ENCODE assay signal across 12 mouse cellular contexts in genomic region chr5:118057508-118058111, GRCm38 (mm10). TPM values are rescaled to one million over a fixed set of nuclear protein-coding genes. Genes with fewer than 3 reads are reported as not detected.
DNase-seq lines count a peak whose midpoint lies in the region; ATAC-seq and TF ChIP-seq lines count a peak whose summit lies in the region.
"Had no signal": no experiment of that assay in that cellular context is flagged by ENCODE, and none has a peak within 500 bp of the region (broad histone marks: within the 10 kb centered on the region; RNA-seq: fewer than 3 reads in every experiment).

No protein-coding gene starts in this region.

- H3K27ac ChIP-seq in layer of hippocampus, adult 2 months: peak overlapping the region; percentile 58
- peak overlapping the region; percentile 70 for H3K27ac ChIP-seq in heart, postnatal 0 days (ENCODE audit: low read depth)
- H3K27ac ChIP-seq: kidney, postnatal 0 days; liver, embryonic 13.5 days; neural tube, embryonic 13.5 days had no signal

- peak; percentile 39 to 47 for DNase-seq in cerebellum, adult 18-20 months
- DNase-seq in cerebellum, adult 11 months: no peak
- peak in 1 of 2 experiments; percentile 67 for DNase-seq in layer of hippocampus, adult 2 months (ENCODE audit: low spot score in 2 of 2)
- DNase-seq in layer of hippocampus, adult 8-10 months (ENCODE audit: low spot score in 2 of 2): no peak
- peak; percentile 73 for DNase-seq in heart, postnatal 0 days (ENCODE audit: low spot score)
- DNase-seq in lung, postnatal 4 days: peak; percentile 26 to 72
- no peak for DNase-seq in left cerebral cortex, postnatal 4 days
- no peak for DNase-seq in gastrocnemius, postnatal 36 days
- DNase-seq: liver, embryonic 13.5 days; thymus, postnatal 36 days had no signal

- no peak overlapping the region for H3K4me3 ChIP-seq in layer of hippocampus, adult 2 months
- no peak overlapping the region for H3K4me3 ChIP-seq in heart, postnatal 0 days (ENCODE audit: low read depth, low read length)
- H3K4me3 ChIP-seq: liver, embryonic 13.5 days; neural tube, embryonic 13.5 days had no signal

- 21% methylated on average over 8 of the region's 8 CpGs for WGBS in heart, postnatal 0 days

- ATAC-seq in heart, postnatal 0 days (ENCODE audit: insufficient read depth, low read depth): peak; percentile 81

- intact Hi-C loops in left cerebral cortex, postnatal 4 days (cut with DNase I): no loop called here
- intact Hi-C loops in gastrocnemius, postnatal 36 days (cut with DNase I): no loop called here

- no peaks in the 10 kb centered on the region for H3K27me3 ChIP-seq in heart, postnatal 0 days (ENCODE audit: control insufficient read depth, insufficient read depth, low read length)
- H3K27me3 ChIP-seq: liver, embryonic 13.5 days; neural tube, embryonic 13.5 days had no signal

- H3K9ac ChIP-seq in heart, postnatal 0 days (replicated peaks; ENCODE audit: low read depth, low read length): no peak overlapping the region
- H3K9ac ChIP-seq: liver, embryonic 13.5 days; neural tube, embryonic 13.5 days had no signal

- H3K36me3 ChIP-seq in heart, postnatal 0 days (replicated peaks; ENCODE audit: control insufficient read depth, insufficient read depth, low read length): no peaks in the 10 kb centered on the region
- H3K36me3 ChIP-seq: liver, embryonic 13.5 days; neural tube, embryonic 13.5 days had no signal

- H3K4me2 ChIP-seq in heart, postnatal 0 days (ENCODE audit: low read depth, low read length): no peak overlapping the region
- H3K4me2 ChIP-seq: liver, embryonic 13.5 days; neural tube, embryonic 13.5 days had no signal

- peaks cover 15% of the 10 kb centered on the region for H3K4me1 ChIP-seq in heart, postnatal 0 days (ENCODE audit: control insufficient read depth, insufficient read depth)
- H3K4me1 ChIP-seq: liver, embryonic 13.5 days had no signal

- no peaks in the 10 kb centered on the region for H3K9me3 ChIP-seq in heart, postnatal 0 days (replicated peaks; ENCODE audit: control insufficient read depth, low read length)
- H3K9me3 ChIP-seq: liver, embryonic 13.5 days; neural tube, embryonic 13.5 days had no signal

- TF ChIP-seq EP300 in heart, postnatal 0 days (IDR thresholded peaks at IDR 0.05; ENCODE audit: low read depth): no peak

- no peak for TF ChIP-seq CTCF in layer of hippocampus, adult 2 months (conservative IDR thresholded peaks at IDR 0.05)
- TF ChIP-seq CTCF in heart, postnatal 0 days (IDR thresholded peaks at IDR 0.05; ENCODE audit: low read depth): no peak

RNA-seq across cellular contexts. Expression of gene Tesc, which starts 30.1 kb away (rescaled TPM):
- total RNA-seq in layer of hippocampus, adult 2 months (2021): 10 to 100 TPM; 88.0 to 91.2 TPM
- total RNA-seq in layer of hippocampus, adult 8-10 months (2022): 10 to 100 TPM; 63.1 to 86.1 (median 73.9) TPM
- total RNA-seq in heart, postnatal 0 days (2014; rRNA removed; ENCODE audit: low replicate concordance): 17.6 and 19.6 TPM in 2 replicates
- polyA plus RNA-seq in heart, postnatal 0 days (2015; fragmentation: Nextera tagmentation; extraction: Ambion mirVana): 19.0 and 20.7 TPM in 2 replicates
- 1 to 10 TPM; 3.7 to 5.4 TPM for total RNA-seq in left cerebral cortex, postnatal 4 days (2021)
- total RNA-seq in gastrocnemius, postnatal 36 days (2021): under 1 TPM; 0.44 to 0.71 TPM

Comparison
In these comparisons a context has a peak if more than half of its experiments do, and no peak if none do; other contexts are left out.
1. DNase-seq: peak in cerebellum, adult 18-20 months (2 of 2), heart, postnatal 0 days (single experiment) and lung, postnatal 4 days (2 of 2); none in cerebellum, adult 11 months (single experiment), layer of hippocampus, adult 8-10 months (0 of 2), left cerebral cortex, postnatal 4 days (single experiment) and gastrocnemius, postnatal 36 days (0 of 2).